Mouse (Mus musculus): ENCODE results near the gene Pgap3.

DNA sequence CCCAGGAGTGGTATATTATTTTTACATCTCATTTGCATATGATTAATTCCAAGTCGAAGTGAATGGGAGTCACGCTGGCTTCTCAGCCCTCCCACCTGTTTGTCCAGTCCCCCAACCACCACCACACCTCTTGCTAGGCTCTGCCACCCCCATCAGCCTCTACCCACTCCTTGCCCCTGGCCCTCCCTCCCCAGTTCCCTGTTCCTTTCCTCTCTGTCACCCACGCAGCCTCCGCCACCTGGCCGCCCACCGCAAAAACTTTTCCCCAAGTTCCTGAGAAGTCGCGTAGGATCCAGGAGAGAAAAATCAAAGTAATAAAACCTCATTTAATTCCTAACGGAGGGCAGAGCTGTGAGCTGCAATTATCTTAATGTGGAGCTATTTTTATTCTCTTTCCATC is 54.1 kb downstream of the Pgap3 start:
- TF ChIP-seq GATA1 (IDR thresholded peaks at IDR 0.05; ENCODE audit: borderline replicate concordance, low read length), result no peak
- TF ChIP-seq FLI1 (IDR thresholded peaks at IDR 0.05; ENCODE audit: low read length), result no peak
